Mouse (Mus musculus): Measurements from ENCODE around the gene Cdkn1b. TPM values are rescaled to one million over a fixed set of nuclear protein-coding genes. Genes with fewer than 3 reads are reported as not detected.

The Cdkn1b gene
- total RNA-seq, 2 experiments from 2014 or later = 42.0 to 42.4 TPM

GRCm38 (mm10) chr6:134953976-134954375 lies 33.8 kb downstream of the Cdkn1b start:
- intact Hi-C loops (cut with DNase I; ENCODE audit: low total_unique reads) = no loop called here
- DNase-seq = no peak

GRCm38 (mm10) chr6:134956388-134956787 lies 36.2 kb downstream of the Cdkn1b start:
- DNase-seq = no peak
- intact Hi-C loops (cut with DNase I; ENCODE audit: low total_unique reads) = no loop called here

- no peak for DNase-seq
- intact Hi-C loops (cut with DNase I; ENCODE audit: low total_unique reads) = no loop called here
Measured at GRCm38 (mm10) chr6:134961286-134961685, 41.1 kb downstream of the Cdkn1b start.

GRCm38 (mm10) chr6:134961858-134962517 lies 41.8 kb downstream of the Cdkn1b start:
- intact Hi-C loops (cut with DNase I; ENCODE audit: low total_unique reads) = no loop called here
- DNase-seq = no peak

GRCm38 (mm10) chr6:134962518-134962893 lies 42.3 kb downstream of the Cdkn1b start:
- intact Hi-C loops (cut with DNase I; ENCODE audit: low total_unique reads) = no loop called here
- no peak for DNase-seq

GRCm38 (mm10) chr6:134963910-134964309 lies 43.7 kb downstream of the Cdkn1b start:
- no peak for DNase-seq
- intact Hi-C loops (cut with DNase I; ENCODE audit: low total_unique reads) = no loop called here

- no peak for DNase-seq
- intact Hi-C loops (cut with DNase I; ENCODE audit: low total_unique reads) = no loop called here
Measured at GRCm38 (mm10) chr6:134966681-134967080, 46.5 kb downstream of the Cdkn1b start.

GRCm38 (mm10) chr6:134968326-134968725 lies 48.1 kb downstream of the Cdkn1b start:
- intact Hi-C loops (cut with DNase I; ENCODE audit: low total_unique reads) = no loop called here
- no peak for DNase-seq

- intact Hi-C loops (cut with DNase I; ENCODE audit: low total_unique reads) = no loop called here
- DNase-seq = no peak
Measured at GRCm38 (mm10) chr6:134969498-134969897, 49.3 kb downstream of the Cdkn1b start.

GRCm38 (mm10) chr6:134972096-134972495 lies 51.9 kb downstream of the Cdkn1b start:
- intact Hi-C loops (cut with DNase I; ENCODE audit: low total_unique reads) = no loop called here
- DNase-seq = no peak

Other genes starting within 250 kb of the Cdkn1b start
- gene Dusp16, start 127.8 kb upstream of the Cdkn1b start, total RNA-seq (2021) = 10 to 100 TPM; 13.5 to 14.4 TPM
- 1 to 10 TPM; 3.5 to 5.0 TPM for gene Crebl2, start 90.2 kb upstream of the Cdkn1b start, total RNA-seq (2021)
- gene Gpr19, start 21.8 kb upstream of the Cdkn1b start, total RNA-seq (2021) = 1 to 10 TPM; 5.5 to 5.8 TPM
- 1 to 10 TPM; 2.7 to 2.8 TPM for gene Apold1, start 61.3 kb downstream of the Cdkn1b start, total RNA-seq (2021)
- 10 to 100 TPM; 30.2 to 33.0 TPM for gene Ddx47, start 91.2 kb downstream of the Cdkn1b start, total RNA-seq (2021)
- under 1 TPM; 0.41 to 0.66 TPM for gene Gprc5a, start 145.2 kb downstream of the Cdkn1b start, total RNA-seq (2021)
- not detected for gene Gprc5d, start 197.9 kb downstream of the Cdkn1b start, total RNA-seq (2021)